Mouse (Mus musculus) spleen, adult 2 months (tissue): ENCODE measurements around the gene Timm8a2. TPM values are rescaled to one million over a fixed set of nuclear protein-coding genes. Genes with fewer than 3 reads are reported as not detected.
"Not testable (repeated sequence)": the region's sequence is repeated elsewhere in the genome, so short reads cannot be mapped to it uniquely, and the experiment has no call there.

Experiments used
- DNase-seq, 2 experiments: peaks; one replicate each; pipeline versions ENCODE4 v3.0.0 to v3.0.0-alpha.2; 2012 to 2021; ENCODE audit warnings: low spot score in 2 of 2, low read depth in 1 of 2
- H3K27ac ChIP-seq: fragments of 200-500 bp; 2 replicates; pipeline ENCODE4 v1.5.1; 2012; ENCODE audit warnings: low read length, inconsistent platforms; ENCODE audit not compliant: insufficient read depth
- H3K27me3 ChIP-seq: fragments of 200-500 bp; 2 replicates; pipeline ENCODE4 v1.6.1; 2012; ENCODE audit warnings: mild to moderate bottlenecking, moderate library complexity, low read length, inconsistent platforms; ENCODE audit not compliant: control insufficient read depth, insufficient read depth
- H3K36me3 ChIP-seq: fragments of 200-500 bp; 2 replicates; pipeline ENCODE4 v1.6.1; 2012; ENCODE audit warnings: mild to moderate bottlenecking, low read length, inconsistent platforms; ENCODE audit not compliant: control insufficient read depth, insufficient read depth
- H3K4me1 ChIP-seq: fragments of 200-500 bp; 2 replicates; pipeline ENCODE4 v1.6.1; 2011; ENCODE audit warnings: inconsistent platforms; ENCODE audit not compliant: control insufficient read depth, insufficient read depth, insufficient read length
- H3K4me3 ChIP-seq: fragments of 200-500 bp; 2 replicates; pipeline ENCODE4 v1.5.1; 2011; ENCODE audit warnings: mild to moderate bottlenecking, inconsistent platforms; ENCODE audit not compliant: insufficient read depth, insufficient read length; ENCODE audit errors: extremely low read depth
- CTCF ChIP-seq: fragments of 200-500 bp; IDR thresholded peaks from 2 replicates; pipeline ENCODE4 v1.5.1; 2011; ENCODE audit warnings: mild to moderate bottlenecking, inconsistent platforms; ENCODE audit not compliant: insufficient read depth, insufficient read length, insufficient replicate concordance; ENCODE audit errors: extremely low read depth
- POLR2A ChIP-seq: fragments of 200-500 bp; IDR thresholded peaks from 2 replicates; pipeline ENCODE4 v1.6.1; 2011; ENCODE audit warnings: low read depth, low read length, inconsistent platforms
- WGBS: fragments of 180-500 bp; shearing (Covaris S2); methylation state at CpG from one replicate; pipeline ENCODE4 v1.1.7; 2018; 5-methylcytosine and 5-hydroxymethylcytosine counted together
- polyA plus RNA-seq: library from polyadenylated mRNA; depleted of rRNA; stranded (reverse); fragments of >200 nt; gene quantifications from 2 replicates; pipeline ENCODE4 v1.2.3, GENCODE M21; 2012

Gene Timm8a2
- polyA plus RNA-seq, 1 experiment = 0.23 TPM

GRCm38 (mm10) chr14:122066243-122066642 lies 31.8 kb downstream of the Timm8a2 start:
- peaks cover 54% of the 10 kb centered on the region for H3K4me1 ChIP-seq
- H3K36me3 ChIP-seq = no peaks in the 10 kb centered on the region
- H3K27me3 ChIP-seq = no peaks in the 10 kb centered on the region
- 13% methylated on average over 4 of the region's 4 CpGs for WGBS
- no peak overlapping the region for H3K4me3 ChIP-seq
- no peak for TF ChIP-seq POLR2A
- no peak for TF ChIP-seq CTCF
- DNase-seq = peak; percentile 61 to 69
- H3K27ac ChIP-seq = peak overlapping the region; percentile 88

- 40% methylated on average over 3 of the region's 3 CpGs for WGBS
- Histone ChIP-seq H3K27ac (peak overlapping the region; percentile 88; the same call in 1 of the 2 replicates), H3K4me1 (peaks cover 45% of the 10 kb centered on the region)
- not testable (repeated sequence) for H3K36me3 ChIP-seq, DNase-seq, H3K27me3 ChIP-seq, H3K4me3 ChIP-seq
These were observed 33.6 kb downstream of the Timm8a2 start for GRCm38 (mm10) chr14:122068036-122068435.

GRCm38 (mm10) chr14:122068801-122069695 lies 34.6 kb downstream of the Timm8a2 start:
- WGBS = 69% methylated on average over 11 of the region's 11 CpGs
- TF ChIP-seq CTCF = no peak
- no peak for TF ChIP-seq POLR2A
- Histone ChIP-seq H3K27me3 (no peaks in the 10 kb centered on the region), H3K4me3 (no peak overlapping the region), H3K36me3 (no peaks in the 10 kb centered on the region), H3K27ac (no peak overlapping the region), H3K4me1 (peaks cover 48% of the 10 kb centered on the region)
- no peak for DNase-seq

GRCm38 (mm10) chr14:122069948-122070347 lies 35.5 kb downstream of the Timm8a2 start:
- TF ChIP-seq POLR2A (no peak), CTCF (no peak)
- Histone ChIP-seq H3K27me3 (no peaks in the 10 kb centered on the region), H3K36me3 (no peaks in the 10 kb centered on the region), H3K27ac (no peak overlapping the region; the same call in 1 of the 2 replicates), H3K4me3 (no peak overlapping the region), H3K4me1 (peaks cover 43% of the 10 kb centered on the region; the same call in 1 of the 2 replicates)
- no peak for DNase-seq
- 31% methylated on average over 3 of the region's 3 CpGs for WGBS

- 18% methylated on average over 5 of the region's 5 CpGs for WGBS
- TF ChIP-seq POLR2A = no peak
- peak in 1 of 2 experiments; percentile 73 for DNase-seq
- no peak overlapping the region for H3K4me3 ChIP-seq
- H3K36me3 ChIP-seq = no peaks in the 10 kb centered on the region
- peak overlapping the region; percentile 66 for H3K27ac ChIP-seq
- H3K27me3 ChIP-seq = no peaks in the 10 kb centered on the region
- H3K4me1 ChIP-seq = peaks cover 19% of the 10 kb centered on the region; the same call in 1 of the 2 replicates
These were observed 38.9 kb downstream of the Timm8a2 start for GRCm38 (mm10) chr14:122073422-122073821.

GRCm38 (mm10) chr14:122074360-122074759 lies 39.9 kb downstream of the Timm8a2 start:
- H3K27me3 ChIP-seq = no peaks in the 10 kb centered on the region
- TF ChIP-seq POLR2A = no peak
- TF ChIP-seq CTCF = no peak

More at GRCm38 (mm10) chr14:122074360-122074759, 39.9 kb downstream of the Timm8a2 start:
- Histone ChIP-seq H3K36me3 (no peaks in the 10 kb centered on the region), H3K27ac (peak overlapping the region; percentile 66; the same call in 1 of the 2 replicates), H3K4me3 (no peak overlapping the region), H3K4me1 (peaks cover 19% of the 10 kb centered on the region; the same call in 1 of the 2 replicates)
- no peak for DNase-seq
- WGBS = 82% methylated on average over 10 of the region's 10 CpGs
